Comparison of ENCODE assay signal across 31 mouse cellular contexts in the genomic region with DNA sequence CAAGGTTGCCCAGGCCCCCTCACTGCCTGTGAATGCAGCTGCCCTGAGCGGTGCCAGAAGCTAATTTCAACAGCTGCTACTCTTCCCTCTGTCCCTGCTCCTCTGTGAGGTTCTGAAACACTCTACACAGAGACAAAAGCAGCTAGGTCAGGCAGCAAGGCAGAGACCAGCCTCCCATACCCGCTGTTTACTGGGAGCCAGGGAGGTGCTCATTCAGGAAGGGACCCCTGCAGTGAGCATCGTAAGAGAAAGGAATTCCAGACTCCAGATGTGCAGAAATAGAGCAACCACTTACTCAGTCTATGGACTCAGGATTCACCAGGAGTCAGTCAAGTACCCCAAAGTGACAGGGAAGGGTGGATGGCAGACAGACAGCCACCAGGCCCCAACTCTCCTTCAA.
DNase-seq lines count a peak whose midpoint lies in the region; ATAC-seq lines count a peak whose summit lies in the region.
"Had no signal": no experiment of that assay in that cellular context is flagged by ENCODE, and none has a peak within 500 bp of the region (broad histone marks: within the 10 kb centered on the region; RNA-seq: fewer than 3 reads in every experiment).

No protein-coding gene starts in this region.

- WGBS in forebrain, embryonic 12.5 days: 18% methylated on average over 3 of the region's 3 CpGs
- 15% methylated on average over 3 of the region's 3 CpGs for whole genome bisulfite sequencing in forebrain, embryonic 14.5 days
- WGBS in midbrain, embryonic 11.5 days: 12% methylated on average over 3 of the region's 3 CpGs
- WGBS in midbrain, embryonic 14.5 days: 22% methylated on average over 3 of the region's 3 CpGs

- H3K27ac ChIP-seq in forebrain, embryonic 12.5 days: no peak overlapping the region
- H3K27ac ChIP-seq in forebrain, embryonic 14.5 days (ENCODE audit: low read depth, low read length): no peak overlapping the region
- no peak overlapping the region for H3K27ac ChIP-seq in midbrain, embryonic 11.5 days (ENCODE audit: low read depth, low read length)
- no peak overlapping the region for H3K27ac ChIP-seq in midbrain, embryonic 14.5 days (replicated peaks; ENCODE audit: low read depth, low read length)
- H3K27ac ChIP-seq: embryonic facial prominence, embryonic 10.5 days; embryonic facial prominence, embryonic 13.5 days; forebrain, embryonic 13.5 days; heart, embryonic 15.5 days; hindbrain, embryonic 12.5 days; intestine, embryonic 15.5 days had no signal

- H3K27me3 ChIP-seq in forebrain, embryonic 12.5 days: no peaks in the 10 kb centered on the region
- H3K27me3 ChIP-seq in forebrain, embryonic 14.5 days (replicated peaks; ENCODE audit: control insufficient read depth, insufficient read depth, low read length): no peaks in the 10 kb centered on the region
- no peaks in the 10 kb centered on the region for H3K27me3 ChIP-seq in midbrain, embryonic 11.5 days (ENCODE audit: control insufficient read depth, insufficient read depth, low read length)
- no peaks in the 10 kb centered on the region for H3K27me3 ChIP-seq in midbrain, embryonic 14.5 days (ENCODE audit: control insufficient read depth, insufficient read depth, low read length)
- H3K27me3 ChIP-seq: CH12.LX; embryonic facial prominence, embryonic 13.5 days; forebrain, embryonic 13.5 days; heart, embryonic 12.5 days; heart, embryonic 15.5 days; intestine, embryonic 15.5 days had no signal

- ATAC-seq in forebrain, embryonic 12.5 days (ENCODE audit: low FRiP score): no peak
- ATAC-seq in forebrain, embryonic 14.5 days: no peak
- no peak for ATAC-seq in midbrain, embryonic 11.5 days (ENCODE audit: low FRiP score)
- no peak for ATAC-seq in midbrain, embryonic 14.5 days (ENCODE audit: low FRiP score, low TSS enrichment)
- ATAC-seq in erythroblast, adult 5-6 weeks (replicated peaks; ENCODE audit: low FRiP score, poor library complexity, severe bottlenecking): no peak
- ATAC-seq: activated CD4-positive, CD25-positive, alpha-beta regulatory T cell, adult 4 months; forebrain, embryonic 13.5 days; forebrain, postnatal 0 days; hindbrain, embryonic 16.5 days; intestine, embryonic 15.5 days had no signal

- no peak overlapping the region for H3K4me2 ChIP-seq in forebrain, embryonic 12.5 days
- H3K4me2 ChIP-seq in forebrain, embryonic 14.5 days (ENCODE audit: low read length): no peak overlapping the region
- no peak overlapping the region for H3K4me2 ChIP-seq in midbrain, embryonic 11.5 days
- no peak overlapping the region for H3K4me2 ChIP-seq in midbrain, embryonic 14.5 days (ENCODE audit: low read length)
- H3K4me2 ChIP-seq: embryonic facial prominence, embryonic 13.5 days; forebrain, embryonic 13.5 days; heart, embryonic 12.5 days; heart, embryonic 15.5 days; hindbrain, embryonic 12.5 days; intestine, embryonic 15.5 days had no signal

- DNase-seq in forebrain, embryonic 14.5 days (ENCODE audit: low spot score): no peak
- DNase-seq in midbrain, embryonic 11.5 days (ENCODE audit: low spot score, missing footprints): peak; percentile 75
- no peak for DNase-seq in midbrain, embryonic 14.5 days
- DNase-seq in ZHBTc4 (ENCODE audit: low read depth, low spot score): peak; percentile 66
- DNase-seq in T-cell, adult 2 months (ENCODE audit: low spot score): no peak
- DNase-seq: adrenal gland, adult 8-10 months; adrenal gland, postnatal 25 days; B cell, adult 2 months; cerebellum, adult 11-12 months; cerebellum, adult 8-10 months; cerebellum, postnatal 10 days; cerebellum, postnatal 36 days; embryo, embryonic 11 days; forebrain, postnatal 0 days; gastrocnemius, postnatal 25 days; heart, adult 18-20 months; heart, postnatal 10 days; heart, postnatal 4 days; kidney, adult 11 months had no signal

- no peaks in the 10 kb centered on the region for H3K36me3 ChIP-seq in forebrain, embryonic 12.5 days (replicated peaks)
- H3K36me3 ChIP-seq in forebrain, embryonic 14.5 days (ENCODE audit: control insufficient read depth, insufficient read depth, low read length): no peaks in the 10 kb centered on the region
- H3K36me3 ChIP-seq in midbrain, embryonic 11.5 days (ENCODE audit: control insufficient read depth, insufficient read depth, low read length): no peaks in the 10 kb centered on the region
- H3K36me3 ChIP-seq in midbrain, embryonic 14.5 days (ENCODE audit: control insufficient read depth, insufficient read depth, low read length): no peaks in the 10 kb centered on the region
- H3K36me3 ChIP-seq: embryonic facial prominence, embryonic 10.5 days; embryonic facial prominence, embryonic 13.5 days; heart, embryonic 12.5 days; heart, embryonic 15.5 days; hindbrain, embryonic 12.5 days; intestine, embryonic 15.5 days had no signal

- H3K9me3 ChIP-seq in forebrain, embryonic 12.5 days: no peaks in the 10 kb centered on the region
- no peaks in the 10 kb centered on the region for H3K9me3 ChIP-seq in forebrain, embryonic 14.5 days (replicated peaks; ENCODE audit: control insufficient read depth, low read length)
- no peaks in the 10 kb centered on the region for H3K9me3 ChIP-seq in midbrain, embryonic 11.5 days (ENCODE audit: control insufficient read depth, low read length)
- H3K9me3 ChIP-seq in midbrain, embryonic 14.5 days (ENCODE audit: control insufficient read depth, low read length): no peaks in the 10 kb centered on the region
- H3K9me3 ChIP-seq: embryonic facial prominence, embryonic 10.5 days; embryonic facial prominence, embryonic 13.5 days; forebrain, embryonic 13.5 days; heart, embryonic 15.5 days; hindbrain, embryonic 12.5 days; intestine, embryonic 15.5 days had no signal

- peaks cover 13% of the 10 kb centered on the region for H3K4me1 ChIP-seq in forebrain, embryonic 12.5 days
- no peaks in the 10 kb centered on the region for H3K4me1 ChIP-seq in forebrain, embryonic 14.5 days (ENCODE audit: control insufficient read depth, insufficient read depth, low read length)
- no peaks in the 10 kb centered on the region for H3K4me1 ChIP-seq in midbrain, embryonic 11.5 days (ENCODE audit: control insufficient read depth, insufficient read depth, low read length)
- H3K4me1 ChIP-seq in midbrain, embryonic 14.5 days (ENCODE audit: control insufficient read depth, insufficient read depth, low read length): peaks cover 7% of the 10 kb centered on the region; the same call in 1 of the 2 replicates
- H3K4me1 ChIP-seq: embryonic facial prominence, embryonic 13.5 days; heart, embryonic 15.5 days; intestine, embryonic 15.5 days had no signal

- H3K4me3 ChIP-seq in forebrain, embryonic 12.5 days (replicated peaks): no peak overlapping the region
- H3K4me3 ChIP-seq in forebrain, embryonic 14.5 days (ENCODE audit: low read depth, low read length): no peak overlapping the region
- H3K4me3 ChIP-seq in midbrain, embryonic 11.5 days (ENCODE audit: low read depth, low read length): no peak overlapping the region
- no peak overlapping the region for H3K4me3 ChIP-seq in midbrain, embryonic 14.5 days (replicated peaks; ENCODE audit: low read depth, low read length)
- H3K4me3 ChIP-seq: embryonic facial prominence, embryonic 10.5 days; embryonic facial prominence, embryonic 13.5 days; forebrain, embryonic 13.5 days; heart, embryonic 12.5 days; heart, embryonic 15.5 days; hindbrain, embryonic 12.5 days; intestine, embryonic 15.5 days had no signal

- H3K9ac ChIP-seq in forebrain, embryonic 12.5 days: 0 out of 2 replicates have a peak overlapping the region, but pooled peaks have one; percentile 7
- H3K9ac ChIP-seq in forebrain, embryonic 14.5 days (ENCODE audit: low read length): no peak overlapping the region
- H3K9ac ChIP-seq in midbrain, embryonic 11.5 days (ENCODE audit: low read length): no peak overlapping the region
- no peak overlapping the region for H3K9ac ChIP-seq in midbrain, embryonic 14.5 days (replicated peaks; ENCODE audit: low read length)
- H3K9ac ChIP-seq: embryonic facial prominence, embryonic 13.5 days; forebrain, embryonic 13.5 days; forebrain, postnatal 0 days; heart, embryonic 12.5 days; heart, embryonic 15.5 days; hindbrain, embryonic 12.5 days; intestine, embryonic 15.5 days had no signal

Comparison
In these comparisons a context has a peak if more than half of its experiments do, and no peak if none do; other contexts are left out.
1. DNase-seq: peak in midbrain, embryonic 11.5 days (single experiment) and ZHBTc4 (single experiment); none in forebrain, embryonic 14.5 days (single experiment), midbrain, embryonic 14.5 days (single experiment) and T-cell, adult 2 months (single experiment).